Mouse (Mus musculus): ENCODE results near the gene Megf8.

Gene Megf8

GRCm38 (mm10) chr7:25381284-25381680 is 64.3 kb downstream of the Megf8 start:
- DNase-seq (ENCODE audit: low read depth, low spot score): no peak

- DNase-seq (ENCODE audit: low read depth, low spot score): no peak
Observed at GRCm38 (mm10) chr7:25382541-25382940, 65.6 kb downstream of the Megf8 start.

- DNase-seq (ENCODE audit: low read depth, low spot score): no peak
Observed at GRCm38 (mm10) chr7:25383385-25383784, 66.4 kb downstream of the Megf8 start.

GRCm38 (mm10) chr7:25383891-25384290 is 66.9 kb downstream of the Megf8 start:
- no peak for DNase-seq (ENCODE audit: low read depth, low spot score)

- no peak for DNase-seq (ENCODE audit: low read depth, low spot score)
Observed at GRCm38 (mm10) chr7:25384318-25384717, 67.4 kb downstream of the Megf8 start.

GRCm38 (mm10) chr7:25384818-25385217 is 67.9 kb downstream of the Megf8 start:
- DNase-seq (ENCODE audit: low read depth, low spot score): no peak

GRCm38 (mm10) chr7:25385259-25385658 is 68.3 kb downstream of the Megf8 start:
- DNase-seq (ENCODE audit: low read depth, low spot score): no peak

GRCm38 (mm10) chr7:25385850-25386555 is 69.0 kb downstream of the Megf8 start:
- no peak for DNase-seq (ENCODE audit: low read depth, low spot score)

- DNase-seq (ENCODE audit: low read depth, low spot score): no peak
Observed at GRCm38 (mm10) chr7:25387811-25388440, 71.0 kb downstream of the Megf8 start.

GRCm38 (mm10) chr7:25388916-25389315 is 72.0 kb downstream of the Megf8 start:
- no peak for DNase-seq (ENCODE audit: low read depth, low spot score)

GRCm38 (mm10) chr7:25390054-25390770 is 73.2 kb downstream of the Megf8 start:
- DNase-seq (ENCODE audit: low read depth, low spot score): no peak

- no peak for DNase-seq (ENCODE audit: low read depth, low spot score)
Observed at GRCm38 (mm10) chr7:25390986-25391385, 74.0 kb downstream of the Megf8 start.

GRCm38 (mm10) chr7:25391856-25392453 is 75.0 kb downstream of the Megf8 start:
- DNase-seq (ENCODE audit: low read depth, low spot score): no peak

- no peak for DNase-seq (ENCODE audit: low read depth, low spot score)
Observed at GRCm38 (mm10) chr7:25392851-25393250, 75.9 kb downstream of the Megf8 start.

- DNase-seq (ENCODE audit: low read depth, low spot score): no peak
Observed at GRCm38 (mm10) chr7:25393451-25394210, 76.7 kb downstream of the Megf8 start.

GRCm38 (mm10) chr7:25394754-25395153 is 77.8 kb downstream of the Megf8 start:
- DNase-seq (ENCODE audit: low read depth, low spot score): no peak

GRCm38 (mm10) chr7:25395186-25395557 is 78.2 kb downstream of the Megf8 start:
- DNase-seq (ENCODE audit: low read depth, low spot score): no peak

GRCm38 (mm10) chr7:25395558-25396521 is 78.9 kb downstream of the Megf8 start:
- peak; percentile 85 for DNase-seq (ENCODE audit: low read depth, low spot score)

GRCm38 (mm10) chr7:25396621-25397020 is 79.7 kb downstream of the Megf8 start:
- DNase-seq (ENCODE audit: low read depth, low spot score): no peak

- DNase-seq (ENCODE audit: low read depth, low spot score): no peak
Observed at GRCm38 (mm10) chr7:25398610-25399009, 81.6 kb downstream of the Megf8 start, which contains the start of gene Lipe. Gene Lipe (minus strand): TSS chr7:25398710.
